Mouse (Mus musculus): ENCODE data around the gene Slc39a9.

GRCm38 (mm10) chr12:80631790-80632189, 11.9 kb upstream of the Slc39a9 start:
- no peak for TF ChIP-seq GATA1 (IDR thresholded peaks at IDR 0.05; ENCODE audit: low read length)
- TF ChIP-seq TAL1 (IDR thresholded peaks at IDR 0.05; ENCODE audit: low read length), result no peak

Data from erythroblast, embryonic 14.5 days (primary cell).